Mouse (Mus musculus) spleen, postnatal 36 days (tissue): Measurements from ENCODE around the gene Rbm15.

ENCODE experiments used
- DNase-seq, 2 experiments: peaks; one replicate each; pipeline ENCODE4 v3.0.0; 2022; ENCODE audit warnings: low spot score in 2 of 2, mixed read lengths in 1 of 2

Rbm15 gene

GRCm38 (mm10) chr3:107333381-107334201 lies at the start of gene Rbm15:
Rbm15 (minus strand) TSS chr3:107333673.
- DNase-seq: peak; percentile 95 to 97

GRCm38 (mm10) chr3:107379422-107379821 lies 45.9 kb upstream of the Rbm15 start:
- peak; percentile 6 to 20 for DNase-seq

- no peak for DNase-seq
Observed at GRCm38 (mm10) chr3:107378626-107379025, 45.2 kb upstream of the Rbm15 start.

- no peak for DNase-seq
Observed at GRCm38 (mm10) chr3:107374948-107375664, 41.6 kb upstream of the Rbm15 start.

- DNase-seq: no peak
Observed at GRCm38 (mm10) chr3:107369156-107369555, 35.7 kb upstream of the Rbm15 start.

- no peak for DNase-seq
Observed at GRCm38 (mm10) chr3:107367938-107368599, 34.6 kb upstream of the Rbm15 start.

GRCm38 (mm10) chr3:107365341-107365740 lies 31.9 kb upstream of the Rbm15 start:
- no peak for DNase-seq

GRCm38 (mm10) chr3:107363391-107363790 lies 29.9 kb upstream of the Rbm15 start:
- no peak for DNase-seq

- DNase-seq: no peak
Observed at GRCm38 (mm10) chr3:107360341-107360740, 26.9 kb upstream of the Rbm15 start.

GRCm38 (mm10) chr3:107357700-107358234 lies 24.3 kb upstream of the Rbm15 start:
- DNase-seq: no peak

- DNase-seq: peak; percentile 30 to 37
Observed at GRCm38 (mm10) chr3:107356964-107357441, 23.5 kb upstream of the Rbm15 start.

- DNase-seq: no peak
Observed at GRCm38 (mm10) chr3:107355618-107356260, 22.3 kb upstream of the Rbm15 start.

- DNase-seq: no peak
Observed at GRCm38 (mm10) chr3:107351706-107352105, 18.2 kb upstream of the Rbm15 start.

- no peak for DNase-seq
Observed at GRCm38 (mm10) chr3:107349006-107349405, 15.5 kb upstream of the Rbm15 start.

GRCm38 (mm10) chr3:107345033-107345725 lies 11.7 kb upstream of the Rbm15 start:
- DNase-seq: no peak

- DNase-seq: no peak
Observed at GRCm38 (mm10) chr3:107343971-107344370, 10.5 kb upstream of the Rbm15 start.

- DNase-seq: no peak
Observed at GRCm38 (mm10) chr3:107334202-107334934, 895 bp upstream of the Rbm15 start.

- peak; percentile 97 to 99 for DNase-seq
Observed at GRCm38 (mm10) chr3:107332960-107333380, 503 bp downstream of the Rbm15 start.

- DNase-seq: peak; percentile 21 to 37
Observed at GRCm38 (mm10) chr3:107332127-107332959, 1.1 kb downstream of the Rbm15 start.
